ENCODE assay signal across 9 mouse cellular contexts in the genomic region with DNA sequence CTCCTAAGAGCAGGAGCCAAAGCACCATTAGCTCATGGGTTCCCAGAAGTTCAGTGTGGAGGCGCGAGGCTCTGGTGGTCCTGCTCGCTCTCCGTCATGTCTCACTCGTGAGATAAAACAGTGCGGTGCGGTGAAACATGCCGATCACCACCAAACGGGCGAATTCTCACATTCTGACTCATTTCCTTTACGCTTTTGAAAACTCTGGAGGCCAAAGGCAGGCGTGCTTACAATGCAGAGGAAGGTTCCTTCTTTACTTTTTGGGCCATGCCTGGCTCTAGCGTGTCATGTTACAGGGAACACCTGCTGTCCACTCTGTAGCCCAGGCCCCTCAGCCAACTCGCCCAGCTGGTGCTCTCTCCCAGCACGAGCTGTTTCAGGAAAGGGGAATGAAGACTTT.
DNase-seq lines count a peak whose midpoint lies in the region; ATAC-seq lines count a peak whose summit lies in the region.
"Had no signal": no experiment of that assay in that cellular context is flagged by ENCODE, and none has a peak within 500 bp of the region (broad histone marks: within the 10 kb centered on the region; RNA-seq: fewer than 3 reads in every experiment).

No protein-coding gene starts in this region.

- H3K4me3 ChIP-seq in liver, embryonic 11.5 days (ENCODE audit: low read depth, low read length): no peak overlapping the region
- H3K4me3 ChIP-seq in hindbrain, embryonic 11.5 days (ENCODE audit: low read depth, low read length): no peak overlapping the region
- H3K4me3 ChIP-seq in midbrain, embryonic 15.5 days: no peak overlapping the region

- no peak for DNase-seq in liver, embryonic 11.5 days (ENCODE audit: low spot score)
- DNase-seq in liver (no peak), adipocyte (ENCODE audit: low spot score) (no peak)
- DNase-seq in fibroblast of lung, adult 2 months (ENCODE audit: low read depth): peak; percentile 19
- peak; percentile 38 for DNase-seq in hindbrain, embryonic 11.5 days (ENCODE audit: low spot score)
- no peak for DNase-seq in spleen, adult 12 weeks (ENCODE audit: low spot score)
- DNase-seq in adrenal gland, postnatal 4 days (ENCODE audit: low spot score in 2 of 2): no peak

- no peaks in the 10 kb centered on the region for H3K36me3 ChIP-seq in liver, embryonic 11.5 days (ENCODE audit: control insufficient read depth, insufficient read depth, low read length)
- H3K36me3 ChIP-seq in hindbrain, embryonic 11.5 days (ENCODE audit: control insufficient read depth, insufficient read depth, low read length): no peaks in the 10 kb centered on the region
- H3K36me3 ChIP-seq in midbrain, embryonic 15.5 days (replicated peaks): no peaks in the 10 kb centered on the region

- no peaks in the 10 kb centered on the region for H3K27me3 ChIP-seq in liver, embryonic 11.5 days (replicated peaks; ENCODE audit: control insufficient read depth, insufficient read depth, low read length)
- H3K27me3 ChIP-seq in hindbrain, embryonic 11.5 days (ENCODE audit: control insufficient read depth, insufficient read depth, low read length): no peaks in the 10 kb centered on the region
- no peaks in the 10 kb centered on the region for H3K27me3 ChIP-seq in midbrain, embryonic 15.5 days (replicated peaks)

- 0 out of 2 replicates have a peak overlapping the region, but pooled peaks have one; percentile 7 for H3K4me2 ChIP-seq in liver, embryonic 11.5 days
- no peak overlapping the region for H3K4me2 ChIP-seq in hindbrain, embryonic 11.5 days (replicated peaks; ENCODE audit: low read depth, low read length)
- H3K4me2 ChIP-seq in midbrain, embryonic 15.5 days: 0 out of 2 replicates have a peak overlapping the region, but pooled peaks have one; percentile 6

- H3K9ac ChIP-seq in liver, embryonic 11.5 days (ENCODE audit: low read depth, low read length): no peak overlapping the region
- H3K9ac ChIP-seq in hindbrain, embryonic 11.5 days (ENCODE audit: low read depth, low read length): no peak overlapping the region
- no peak overlapping the region for H3K9ac ChIP-seq in midbrain, embryonic 15.5 days

- H3K27ac ChIP-seq in liver, embryonic 11.5 days (ENCODE audit: low read depth, low read length): no peak overlapping the region
- H3K27ac ChIP-seq in hindbrain, embryonic 11.5 days (ENCODE audit: low read depth, low read length): peak overlapping the region; percentile 32; the same call in 1 of the 2 replicates
- no peak overlapping the region for H3K27ac ChIP-seq in midbrain, embryonic 15.5 days

- ATAC-seq in liver, embryonic 11.5 days (replicated peaks; ENCODE audit: low FRiP score): no peak
- ATAC-seq in hindbrain, embryonic 11.5 days (ENCODE audit: low FRiP score): peak; percentile 63; the same call in 1 of the 2 replicates
- ATAC-seq in midbrain, embryonic 15.5 days (replicated peaks): no peak
- ATAC-seq: Patski had no signal

- H3K4me1 ChIP-seq in liver, embryonic 11.5 days (replicated peaks; ENCODE audit: control insufficient read depth, insufficient read depth, low read length): no peaks in the 10 kb centered on the region
- no peaks in the 10 kb centered on the region for H3K4me1 ChIP-seq in hindbrain, embryonic 11.5 days (replicated peaks; ENCODE audit: control insufficient read depth, insufficient read depth, low read length)
- H3K4me1 ChIP-seq in midbrain, embryonic 15.5 days: peaks cover 13% of the 10 kb centered on the region

- no peaks in the 10 kb centered on the region for H3K9me3 ChIP-seq in liver, embryonic 11.5 days (ENCODE audit: control insufficient read depth, low read length)
- no peaks in the 10 kb centered on the region for H3K9me3 ChIP-seq in hindbrain, embryonic 11.5 days (ENCODE audit: control insufficient read depth, low read length)
- H3K9me3 ChIP-seq in midbrain, embryonic 15.5 days: no peaks in the 10 kb centered on the region

- WGBS in liver, embryonic 11.5 days: 14% methylated on average over 15 of the region's 15 CpGs
- 20% methylated on average over 15 of the region's 15 CpGs for WGBS in hindbrain, embryonic 11.5 days
- WGBS in midbrain, embryonic 15.5 days: 30% methylated on average over 15 of the region's 15 CpGs

Comparison
In these comparisons a context has a peak if more than half of its experiments do, and no peak if none do; other contexts are left out.
1. DNase-seq: peak in fibroblast of lung, adult 2 months (single experiment) and hindbrain, embryonic 11.5 days (single experiment); none in liver, embryonic 11.5 days (single experiment), liver (single experiment), spleen, adult 12 weeks (single experiment), adipocyte (single experiment) and adrenal gland, postnatal 4 days (0 of 2).